Mouse (Mus musculus): Measurements from ENCODE around the gene Cd99l2.

- no peak for TF ChIP-seq GATA1 (IDR thresholded peaks at IDR 0.05; ENCODE audit: low read length)
- TF ChIP-seq TAL1 (IDR thresholded peaks at IDR 0.05; ENCODE audit: low read length) = no peak
Measured at GRCm38 (mm10) chrX:71396326-71396725, 96.3 kb downstream of the Cd99l2 start.

All from erythroblast, embryonic 14.5 days (primary cell).